Mouse (Mus musculus) neural tube, embryonic 15.5 days (tissue): Measurements from ENCODE around the gene Tmem222. TPM values are rescaled to one million over a fixed set of nuclear protein-coding genes. Genes with fewer than 3 reads are reported as not detected.

ENCODE experiments used
- ATAC-seq: fragments of 200-750 bp; cut with Nextera tagmentation; 2 replicates; pipeline ENCODE4 v1.8.0; 2017; ENCODE audit warnings: mild to moderate bottlenecking, moderate TSS enrichment, moderate library complexity; ENCODE audit not compliant: low FRiP score
- H3K27ac ChIP-seq: fragments of 300-500 bp; sonication (generic); replicated peaks from 2 replicates; pipeline ENCODE4 v1.5.1; 2015; ENCODE audit warnings: mild to moderate bottlenecking, inconsistent platforms
- H3K27me3 ChIP-seq: fragments of 300-500 bp; sonication (generic); replicated peaks from 2 replicates; pipeline ENCODE4 v1.6.1; 2015; ENCODE audit warnings: inconsistent platforms
- H3K36me3 ChIP-seq: fragments of 300-500 bp; sonication (generic); 2 replicates; pipeline ENCODE4 v1.6.1; 2015; ENCODE audit warnings: inconsistent platforms
- H3K4me1 ChIP-seq: fragments of 300-500 bp; sonication (generic); 2 replicates; pipeline ENCODE4 v1.6.1; 2015; ENCODE audit warnings: inconsistent platforms
- H3K4me2 ChIP-seq: fragments of 300-500 bp; sonication (generic); 2 replicates; pipeline ENCODE4 v1.6.1; 2015; ENCODE audit warnings: inconsistent platforms, mild to moderate bottlenecking, moderate library complexity
- H3K4me3 ChIP-seq: fragments of 300-500 bp; sonication (generic); replicated peaks from 2 replicates; pipeline ENCODE4 v1.5.1; 2015; ENCODE audit warnings: mild to moderate bottlenecking, inconsistent platforms
- H3K9ac ChIP-seq: fragments of 300-500 bp; sonication (generic); replicated peaks from 2 replicates; pipeline ENCODE4 v1.6.1; 2015; ENCODE audit warnings: mild to moderate bottlenecking, inconsistent platforms
- H3K9me3 ChIP-seq: fragments of 300-500 bp; sonication (generic); replicated peaks from 2 replicates; pipeline ENCODE4 v1.6.1; 2016; ENCODE audit warnings: inconsistent platforms
- WGBS: fragments of 180-500 bp; shearing (Covaris S2); methylation state at CpG from one replicate; pipeline ENCODE4 v1.1.7; 2015; ENCODE audit warnings: mixed read lengths; 5-methylcytosine and 5-hydroxymethylcytosine counted together
- polyA plus RNA-seq: library from polyadenylated mRNA; unstranded; fragments of >200 nt; fragmentation: Nextera tagmentation; extraction: Ambion mirVana; gene quantifications from 2 replicates; pipeline ENCODE4 v1.2.1, GENCODE M21; 2015

The Tmem222 gene
- polyA plus RNA-seq, 1 experiment from 2014 or later = 117 TPM

DNA sequence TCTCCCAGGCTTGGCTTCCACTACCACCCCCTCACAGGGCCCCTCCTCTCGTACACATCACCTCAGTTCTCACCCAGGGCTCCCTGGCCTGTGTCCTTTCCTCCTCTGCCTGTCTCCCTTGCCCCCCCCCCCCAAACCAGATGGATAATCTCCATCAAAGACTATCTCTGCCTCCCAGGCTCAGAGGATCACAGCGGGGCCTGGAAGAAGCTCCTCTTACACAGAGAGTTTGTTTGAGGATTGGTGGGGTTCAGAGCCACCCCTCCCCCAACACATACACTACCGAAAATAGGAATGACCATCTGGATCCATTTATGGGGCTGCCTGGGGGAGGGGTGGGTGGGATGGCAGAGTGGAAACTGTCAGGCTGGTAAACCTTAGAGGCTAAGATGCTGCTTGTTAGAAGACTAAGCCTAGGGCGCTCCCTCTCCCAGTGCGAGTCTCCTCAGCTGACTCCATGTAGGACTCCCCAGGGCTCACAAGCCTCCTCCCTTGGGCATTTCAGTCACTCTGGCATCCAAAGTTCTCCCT, 4.4 kb upstream of the Tmem222 start:
- no peaks in the 10 kb centered on the region for H3K27me3 ChIP-seq
- peak overlapping the region; percentile 48; the same call in 1 of the 2 replicates for H3K27ac ChIP-seq
- no peaks in the 10 kb centered on the region for H3K36me3 ChIP-seq
- no peak overlapping the region for H3K4me3 ChIP-seq
- H3K4me1 ChIP-seq = peaks cover 21% of the 10 kb centered on the region
- H3K4me2 ChIP-seq = no peak overlapping the region
- 31% methylated on average over 5 of the region's 5 CpGs for WGBS
- H3K9ac ChIP-seq = no peak overlapping the region
- H3K9me3 ChIP-seq = no peaks in the 10 kb centered on the region
- no peak for ATAC-seq

DNA sequence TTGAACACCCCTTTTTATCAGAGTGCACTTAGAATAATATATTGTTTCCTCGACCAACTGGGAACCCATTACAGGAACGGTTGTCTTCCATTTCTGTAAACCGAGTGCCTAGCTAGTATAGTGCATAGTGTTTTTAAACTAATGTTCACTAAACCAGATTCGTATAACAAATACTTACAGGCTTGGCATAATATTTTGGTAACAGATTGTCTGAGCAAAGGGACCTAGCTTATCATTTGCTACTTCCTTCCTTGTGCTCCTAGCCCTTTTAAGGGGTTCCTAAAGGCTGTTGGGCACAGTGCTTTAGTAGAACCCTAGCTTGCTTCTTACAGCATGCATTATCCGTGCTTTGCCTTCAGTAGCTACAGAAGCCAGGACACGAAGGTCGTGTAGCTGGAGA, 3.9 kb upstream of the Tmem222 start:
- H3K36me3 ChIP-seq = no peaks in the 10 kb centered on the region
- no peaks in the 10 kb centered on the region for H3K27me3 ChIP-seq
- H3K27ac ChIP-seq = 0 out of 2 replicates have a peak overlapping the region, but pooled peaks have one; percentile 25
- no peak for ATAC-seq
- H3K4me3 ChIP-seq = no peak overlapping the region
- peaks cover 25% of the 10 kb centered on the region for H3K4me1 ChIP-seq
- H3K9ac ChIP-seq = no peak overlapping the region
- 50% methylated on average over 7 of the region's 7 CpGs for WGBS
- no peak overlapping the region for H3K4me2 ChIP-seq
- no peaks in the 10 kb centered on the region for H3K9me3 ChIP-seq

DNA sequence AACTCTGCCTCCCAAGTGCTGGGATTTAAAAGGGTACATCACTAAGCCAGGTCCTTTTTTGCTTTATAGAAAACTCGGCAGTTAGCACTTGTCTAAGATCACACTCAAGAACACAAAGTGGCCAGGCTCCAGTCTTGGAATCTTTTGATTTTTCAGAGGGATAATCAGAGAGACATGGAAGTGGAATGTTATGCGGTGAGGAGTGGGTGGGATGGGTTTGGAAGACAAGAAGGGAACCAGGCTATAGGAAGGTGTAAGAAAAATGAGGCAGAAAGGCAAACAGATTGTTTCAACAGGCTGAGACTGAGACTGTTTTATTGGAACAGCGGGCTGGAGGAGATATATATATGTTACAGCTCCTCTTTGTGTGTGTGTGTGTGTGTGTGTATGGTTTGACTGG, 890 bp upstream of the Tmem222 start:
- no peak for ATAC-seq
- Histone ChIP-seq H3K36me3 (no peaks in the 10 kb centered on the region), H3K27ac (peak overlapping the region; percentile 95), H3K27me3 (no peaks in the 10 kb centered on the region), H3K4me2 (peak overlapping the region; percentile 76), H3K4me3 (peak overlapping the region; percentile 92; the same call in 1 of the 2 replicates), H3K9ac (no peak overlapping the region), H3K9me3 (no peaks in the 10 kb centered on the region), H3K4me1 (peaks cover 40% of the 10 kb centered on the region)
- 87% methylated on average over 3 of the region's 3 CpGs for WGBS

DNA sequence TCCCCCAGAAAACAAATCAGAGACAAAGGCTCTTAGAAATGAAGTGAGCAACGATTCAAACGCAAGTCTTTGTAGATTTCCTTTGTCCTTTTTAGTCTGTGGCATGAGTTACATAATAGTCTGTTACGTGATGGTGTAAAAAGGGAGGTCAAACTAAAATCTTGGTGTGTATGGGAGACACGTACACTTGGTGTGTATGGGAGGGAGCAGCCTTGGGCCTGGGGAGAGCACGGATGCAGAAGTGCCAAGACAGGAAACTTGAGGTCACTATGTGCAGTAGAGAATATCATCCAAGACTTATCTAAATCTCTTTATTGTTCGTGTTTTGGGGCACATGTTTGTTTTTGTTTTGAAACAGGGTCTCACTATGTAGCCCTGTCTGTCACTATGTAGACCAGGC, 475 bp upstream of the Tmem222 start:
- Histone ChIP-seq H3K4me1 (peaks cover 40% of the 10 kb centered on the region), H3K4me2 (peak overlapping the region; percentile 76), H3K9ac (peak overlapping the region; percentile 82), H3K27me3 (no peaks in the 10 kb centered on the region), H3K36me3 (no peaks in the 10 kb centered on the region), H3K4me3 (peak overlapping the region; percentile 92), H3K27ac (peak overlapping the region; percentile 95), H3K9me3 (no peaks in the 10 kb centered on the region)
- WGBS = 26% methylated on average over 6 of the region's 6 CpGs
- ATAC-seq = peak; percentile 46; the same call in 1 of the 2 replicates

DNA sequence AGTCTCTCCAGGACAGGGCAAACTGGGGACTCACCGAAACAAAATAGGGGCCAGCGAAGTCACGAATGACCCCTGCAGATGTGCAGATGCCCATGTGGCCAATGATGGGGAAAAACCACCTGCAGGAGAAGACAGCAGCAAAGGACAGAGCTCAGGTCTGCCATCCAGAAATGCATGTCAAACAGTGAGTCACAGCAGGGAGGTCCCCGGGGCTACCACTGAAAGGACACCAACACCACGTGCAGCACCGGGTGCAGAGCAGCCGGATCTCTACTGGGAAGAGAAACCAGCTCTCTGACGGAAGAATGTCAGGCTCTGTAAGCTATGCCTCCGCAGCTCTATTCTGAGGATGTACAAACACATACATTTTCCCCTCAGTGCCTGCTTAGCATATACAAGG, 6.7 kb downstream of the Tmem222 start:
- H3K9me3 ChIP-seq = no peaks in the 10 kb centered on the region
- H3K36me3 ChIP-seq = peaks cover 42% of the 10 kb centered on the region
- peaks cover 9% of the 10 kb centered on the region for H3K4me1 ChIP-seq
- H3K27me3 ChIP-seq = no peaks in the 10 kb centered on the region
- no peak for ATAC-seq
- no peak overlapping the region for H3K9ac ChIP-seq
- WGBS = 92% methylated on average over 9 of the region's 9 CpGs
- H3K27ac ChIP-seq = no peak overlapping the region
- H3K4me3 ChIP-seq = no peak overlapping the region
- H3K4me2 ChIP-seq = no peak overlapping the region

DNA sequence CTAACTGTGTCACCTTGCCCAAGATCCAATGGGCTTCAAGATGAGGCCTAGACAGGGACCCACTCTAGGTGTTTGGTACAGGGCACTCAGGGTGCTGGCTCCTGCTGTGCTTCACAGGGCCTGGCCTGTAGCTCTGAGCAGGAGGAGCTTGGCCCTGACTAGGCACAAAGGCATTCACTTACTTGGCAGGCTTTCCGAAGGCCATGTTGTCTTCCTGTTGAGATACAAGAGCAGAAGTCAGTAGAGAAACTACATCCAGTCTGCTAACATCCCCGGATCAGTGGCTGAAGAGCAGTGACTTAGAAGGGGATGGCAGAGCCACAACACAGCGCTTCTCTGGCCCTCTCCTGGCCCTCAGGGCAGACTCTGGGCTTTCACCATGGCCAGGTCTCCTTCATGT, 8.0 kb downstream of the Tmem222 start:
- ATAC-seq = no peak
- H3K4me3 ChIP-seq = no peak overlapping the region
- no peak overlapping the region for H3K9ac ChIP-seq
- H3K27me3 ChIP-seq = no peaks in the 10 kb centered on the region
- whole genome bisulfite sequencing = 92% methylated on average over 3 of the region's 3 CpGs
- peaks cover 55% of the 10 kb centered on the region for H3K36me3 ChIP-seq
- H3K4me1 ChIP-seq = no peaks in the 10 kb centered on the region
- no peak overlapping the region for H3K4me2 ChIP-seq
- H3K27ac ChIP-seq = no peak overlapping the region
- H3K9me3 ChIP-seq = no peaks in the 10 kb centered on the region

DNA sequence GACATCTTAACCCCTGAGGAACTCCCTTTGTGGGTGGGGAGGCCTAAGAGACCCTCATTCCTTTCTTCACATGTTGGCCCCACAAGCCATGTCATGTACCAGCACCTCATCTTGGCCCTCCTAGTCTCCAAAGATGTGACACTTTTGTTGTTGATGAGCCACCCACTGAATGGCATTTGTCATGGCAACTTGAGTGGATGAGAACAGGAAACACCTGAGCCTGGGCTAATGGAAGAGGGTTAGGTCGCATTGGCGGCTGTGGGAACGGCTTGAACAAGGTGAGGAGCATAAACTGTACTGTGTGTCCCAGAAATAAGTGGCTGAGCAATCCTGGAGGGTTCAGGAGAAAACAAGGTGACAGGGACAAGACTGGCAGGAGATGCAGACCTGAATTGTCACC, 8.7 kb downstream of the Tmem222 start:
- Histone ChIP-seq H3K9me3 (no peaks in the 10 kb centered on the region), H3K27me3 (no peaks in the 10 kb centered on the region), H3K9ac (no peak overlapping the region), H3K4me1 (no peaks in the 10 kb centered on the region), H3K4me2 (no peak overlapping the region), H3K27ac (no peak overlapping the region), H3K36me3 (peaks cover 61% of the 10 kb centered on the region), H3K4me3 (no peak overlapping the region)
- no peak for ATAC-seq
- 87% methylated on average over 3 of the region's 3 CpGs for WGBS

DNA sequence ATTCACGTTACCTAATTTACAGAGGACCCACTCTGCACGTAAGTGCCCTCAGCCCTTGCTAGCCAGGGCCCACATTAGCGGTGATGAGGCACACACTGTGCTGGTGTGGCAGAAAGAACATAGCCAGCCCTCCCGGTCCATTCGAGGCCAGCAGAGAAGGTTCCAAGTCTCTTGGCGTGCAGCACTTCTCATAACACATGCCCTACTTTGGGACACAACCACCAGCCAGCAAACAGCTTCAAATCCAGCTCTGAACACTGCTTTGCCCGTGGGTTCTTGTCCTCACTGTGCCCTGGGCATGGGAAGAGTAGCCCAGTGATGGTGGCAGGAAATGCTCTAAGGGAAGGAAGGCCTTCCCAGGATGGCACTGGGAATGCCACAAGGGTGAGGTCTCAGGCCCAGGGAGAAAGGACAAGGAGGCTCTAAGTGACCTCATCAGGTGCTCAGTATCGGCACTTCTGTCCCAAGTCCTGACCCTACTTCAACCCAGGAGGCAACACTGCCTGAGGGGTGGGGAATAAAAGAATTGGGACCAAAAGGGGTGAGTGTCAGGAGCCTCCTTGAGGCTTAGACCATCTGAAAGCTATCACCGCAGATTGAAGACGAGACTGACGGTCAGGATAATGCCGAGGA, 11.2 kb downstream of the Tmem222 start:
- Histone ChIP-seq H3K4me2 (no peak overlapping the region), H3K4me3 (no peak overlapping the region), H3K36me3 (peaks cover 67% of the 10 kb centered on the region), H3K9me3 (no peaks in the 10 kb centered on the region), H3K27me3 (no peaks in the 10 kb centered on the region), H3K4me1 (no peaks in the 10 kb centered on the region), H3K9ac (no peak overlapping the region), H3K27ac (no peak overlapping the region)
- WGBS = 96% methylated on average over 12 of the region's 12 CpGs
- no peak for ATAC-seq

DNA sequence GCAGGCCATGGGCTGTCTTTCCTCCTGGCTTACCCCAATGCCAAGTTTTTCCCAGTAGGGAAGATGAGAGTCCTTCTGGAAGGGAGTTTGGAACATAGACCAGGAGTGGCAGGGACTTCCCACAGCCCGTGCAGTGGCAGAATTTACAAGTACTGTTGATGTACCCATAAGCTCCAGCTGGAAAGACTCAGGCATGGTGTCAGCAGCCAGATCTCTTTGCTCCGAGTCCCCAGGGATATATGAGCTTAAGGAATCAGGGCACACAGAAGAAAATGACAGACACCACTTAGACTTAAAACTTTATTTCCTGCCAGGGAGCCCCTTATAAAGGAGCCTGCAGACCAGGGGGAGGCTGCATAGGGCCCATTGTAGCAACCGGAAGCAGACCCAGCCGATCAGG, 11.8 kb downstream of the Tmem222 start:
- WGBS = 96% methylated on average over 4 of the region's 4 CpGs
- H3K4me2 ChIP-seq = no peak overlapping the region
- no peak overlapping the region for H3K4me3 ChIP-seq
- H3K4me1 ChIP-seq = no peaks in the 10 kb centered on the region
- no peak overlapping the region for H3K9ac ChIP-seq
- ATAC-seq = no peak
- H3K27ac ChIP-seq = no peak overlapping the region
- H3K36me3 ChIP-seq = peaks cover 67% of the 10 kb centered on the region
- no peaks in the 10 kb centered on the region for H3K27me3 ChIP-seq
- no peaks in the 10 kb centered on the region for H3K9me3 ChIP-seq

DNA sequence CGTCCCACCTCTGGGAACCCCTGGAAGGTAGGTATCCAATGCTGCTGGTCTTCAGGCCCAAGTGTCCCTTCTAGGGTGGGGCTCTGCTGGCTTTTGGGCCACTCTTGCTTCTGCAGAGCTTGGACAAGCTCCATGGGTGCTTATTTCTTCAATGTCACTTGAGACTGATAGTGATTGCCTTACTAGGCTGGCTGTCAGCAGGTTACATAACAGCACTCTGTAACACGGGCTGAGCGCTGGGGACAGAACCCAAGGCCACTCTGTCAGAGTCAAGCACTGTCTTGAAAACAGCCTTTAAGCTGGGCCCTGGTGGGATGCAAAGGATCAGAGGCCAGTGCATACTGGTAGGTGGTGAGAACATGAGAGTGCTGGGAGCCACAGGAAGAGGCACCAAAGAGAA, 12.3 kb downstream of the Tmem222 start:
- H3K27me3 ChIP-seq = no peaks in the 10 kb centered on the region
- H3K27ac ChIP-seq = no peak overlapping the region
- no peaks in the 10 kb centered on the region for H3K9me3 ChIP-seq
- 94% methylated on average over 3 of the region's 3 CpGs for WGBS
- no peak overlapping the region for H3K9ac ChIP-seq
- no peak overlapping the region for H3K4me2 ChIP-seq
- H3K4me3 ChIP-seq = no peak overlapping the region
- H3K36me3 ChIP-seq = peaks cover 67% of the 10 kb centered on the region
- H3K4me1 ChIP-seq = no peaks in the 10 kb centered on the region
- ATAC-seq = no peak

DNA sequence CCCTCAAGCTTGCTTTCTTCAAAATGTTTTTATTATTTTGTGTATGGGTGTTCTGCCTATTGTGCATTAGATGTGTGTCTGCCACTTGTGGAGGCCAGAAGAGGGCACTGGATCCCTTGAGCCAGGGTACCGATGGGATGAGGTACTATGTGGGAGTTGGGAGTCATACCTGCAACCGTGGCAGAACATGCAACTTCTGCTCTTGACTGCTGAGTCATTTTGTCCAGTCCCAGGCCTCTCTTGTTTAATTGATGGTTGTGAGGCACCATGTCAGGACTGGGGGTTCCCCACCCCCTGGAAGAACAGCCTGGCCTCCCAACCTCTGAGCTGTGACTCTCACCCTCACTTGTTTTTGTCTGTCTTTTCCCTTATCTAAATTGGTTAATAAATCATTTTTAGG, 13.0 kb downstream of the Tmem222 start:
- H3K9me3 ChIP-seq = no peaks in the 10 kb centered on the region
- no peak overlapping the region for H3K4me3 ChIP-seq
- no peak overlapping the region for H3K9ac ChIP-seq
- peaks cover 62% of the 10 kb centered on the region for H3K36me3 ChIP-seq
- H3K4me2 ChIP-seq = no peak overlapping the region
- H3K4me1 ChIP-seq = no peaks in the 10 kb centered on the region
- H3K27ac ChIP-seq = no peak overlapping the region
- no peak for ATAC-seq
- 100% methylated on average over 2 of the region's 2 CpGs for WGBS
- no peaks in the 10 kb centered on the region for H3K27me3 ChIP-seq

DNA sequence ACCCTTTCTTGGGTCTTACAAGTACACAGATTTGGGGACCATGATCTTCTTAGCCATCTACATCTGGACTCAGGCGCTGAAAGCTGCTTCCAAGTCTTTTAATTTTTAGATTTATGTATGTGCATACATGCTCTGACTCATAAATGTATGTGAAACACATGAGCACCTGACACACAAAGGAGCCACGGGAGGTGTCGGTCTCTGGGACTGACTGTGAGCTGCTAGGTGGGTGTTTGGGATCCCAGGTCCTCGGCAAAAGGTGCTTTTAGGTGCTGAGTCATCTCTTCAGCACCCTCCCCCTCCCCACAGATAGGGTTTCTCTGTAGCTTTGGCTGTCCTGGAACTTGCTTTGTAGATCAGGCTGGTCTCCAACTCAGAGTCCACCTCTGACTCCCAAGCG, 13.8 kb downstream of the Tmem222 start:
- Histone ChIP-seq H3K9me3 (no peaks in the 10 kb centered on the region), H3K9ac (no peak overlapping the region), H3K27me3 (no peaks in the 10 kb centered on the region; the same call in 1 of the 2 replicates), H3K27ac (no peak overlapping the region), H3K4me1 (no peaks in the 10 kb centered on the region), H3K36me3 (peaks cover 54% of the 10 kb centered on the region), H3K4me2 (no peak overlapping the region), H3K4me3 (no peak overlapping the region)
- no peak for ATAC-seq
- 93% methylated on average over 5 of the region's 5 CpGs for WGBS
